Mouse (Mus musculus) cerebellum, postnatal 10 days (tissue): ENCODE results near the gene Jakmip3.

ENCODE experiments used
- DNase-seq, 2 experiments: peaks; one replicate each; pipeline ENCODE4 v3.0.0; 2021; ENCODE audit warnings: mixed read lengths in 2 of 2

Gene Jakmip3

DNA sequence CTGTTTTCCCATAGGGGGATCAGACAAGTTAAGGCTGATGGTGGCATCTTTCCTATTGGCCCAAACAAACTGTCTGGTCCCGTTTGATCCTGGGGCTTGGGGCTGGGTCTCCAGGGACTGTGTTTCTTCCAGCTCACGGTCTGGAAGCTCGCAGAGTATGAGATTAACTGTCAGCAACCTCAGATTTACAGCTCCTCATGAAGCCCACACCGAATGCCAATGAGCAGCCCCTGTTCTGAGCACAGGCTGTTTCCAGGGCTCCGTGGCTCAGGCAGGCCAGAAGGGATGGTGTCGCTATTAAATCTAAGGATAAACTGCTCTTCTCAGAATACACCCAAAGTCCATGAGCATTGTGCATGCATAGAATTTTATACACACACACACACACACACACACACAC lies 133.7 kb downstream of the Jakmip3 start:
- DNase-seq: peak; percentile 39 to 42

DNA sequence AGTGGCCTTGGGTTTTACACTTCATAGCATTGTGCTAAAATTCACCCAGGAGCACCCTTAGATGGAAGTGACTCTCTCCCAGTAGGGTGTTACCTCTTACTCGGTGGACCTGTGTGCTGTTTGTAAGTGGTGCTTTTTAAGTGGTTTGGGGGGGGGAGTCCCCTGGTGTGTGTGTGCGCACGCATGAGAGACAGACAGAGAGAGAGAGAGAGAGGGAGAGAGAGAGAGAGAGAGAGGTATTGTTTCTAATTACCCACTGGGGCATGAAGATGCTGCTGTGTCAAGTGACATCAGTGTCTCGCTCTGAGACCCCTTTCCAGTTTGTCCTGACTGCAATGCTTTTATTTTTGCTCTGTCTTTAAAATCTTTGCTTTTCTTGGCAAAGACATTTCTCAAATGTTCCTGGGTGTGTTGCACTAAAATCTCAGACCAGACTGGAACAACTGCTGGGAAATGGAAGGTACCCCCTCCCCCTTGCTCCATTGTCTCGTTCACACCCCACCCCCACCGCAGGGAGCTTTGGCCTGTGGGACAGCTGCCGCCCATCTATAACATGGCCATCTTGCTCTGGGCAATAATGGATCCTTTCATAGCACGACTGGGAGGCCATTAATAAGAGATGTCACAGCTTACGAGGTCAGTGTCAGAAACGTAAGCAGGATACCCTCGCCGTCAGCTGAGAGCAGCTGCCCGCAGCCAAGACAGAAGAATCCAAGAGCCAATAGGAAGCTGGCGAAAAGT lies 134.7 kb downstream of the Jakmip3 start:
- peak; percentile 28 to 54 for DNase-seq

DNA sequence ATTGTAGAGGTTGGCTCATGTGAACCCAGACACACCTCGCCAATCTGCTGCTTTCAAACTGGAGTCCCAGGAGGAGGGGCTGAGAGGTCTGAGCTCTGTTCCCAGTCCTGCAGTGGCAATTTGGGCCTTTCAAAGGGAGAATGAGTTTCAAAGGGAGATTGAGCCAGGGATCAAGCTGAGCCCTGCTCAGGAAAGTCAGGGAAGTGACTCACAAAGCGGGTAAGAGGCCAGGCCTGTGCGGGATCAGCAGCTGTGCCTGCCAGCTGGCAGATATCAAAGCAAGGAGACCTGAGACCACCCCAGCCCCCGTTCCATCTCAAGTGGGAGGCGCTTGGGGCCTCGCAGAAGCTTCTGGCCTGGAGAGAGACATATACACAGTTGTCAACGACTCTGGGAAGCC lies 136.8 kb downstream of the Jakmip3 start:
- DNase-seq: peak; percentile 66 to 74

DNA sequence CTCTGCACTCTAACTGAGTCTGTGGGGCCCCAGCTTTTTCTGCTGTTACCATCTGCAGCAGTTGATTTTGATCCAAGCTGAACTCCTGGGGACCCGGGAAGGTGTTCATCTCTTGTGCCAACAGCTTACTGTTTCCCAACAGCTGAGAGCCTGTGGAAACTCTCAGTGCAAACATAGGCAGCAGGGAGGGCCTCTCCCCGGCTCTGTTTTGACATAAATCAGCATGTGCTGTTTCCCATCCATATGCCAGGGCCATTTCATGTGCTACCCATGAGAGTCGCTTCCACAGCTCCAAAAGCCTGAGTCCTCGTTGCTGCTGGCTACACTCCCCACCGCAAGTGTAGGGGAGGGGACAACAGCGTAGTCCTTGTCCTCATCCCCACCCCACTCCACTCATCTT lies 137.7 kb downstream of the Jakmip3 start:
- peak; percentile 56 to 63 for DNase-seq

DNA sequence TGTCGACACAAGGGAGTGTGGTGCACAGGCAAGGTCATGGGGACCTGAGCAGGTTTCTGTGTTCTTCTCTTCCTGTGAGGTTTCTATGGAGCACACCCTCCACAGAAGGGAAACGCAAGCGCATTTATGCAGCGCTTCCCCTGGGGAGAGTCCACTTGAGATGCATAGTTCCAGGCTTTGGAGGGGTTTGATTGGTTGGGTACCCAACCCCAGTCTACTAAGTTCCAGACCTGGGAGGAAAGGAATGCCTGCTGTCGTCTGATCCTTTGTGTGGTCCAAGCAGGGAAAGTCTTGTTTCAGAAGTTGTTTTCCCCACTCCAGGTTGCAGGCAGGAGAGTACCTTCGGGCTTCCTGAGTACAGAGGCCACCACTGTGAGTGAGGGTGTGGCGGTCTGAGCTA lies 138.6 kb downstream of the Jakmip3 start:
- DNase-seq: no peak

DNA sequence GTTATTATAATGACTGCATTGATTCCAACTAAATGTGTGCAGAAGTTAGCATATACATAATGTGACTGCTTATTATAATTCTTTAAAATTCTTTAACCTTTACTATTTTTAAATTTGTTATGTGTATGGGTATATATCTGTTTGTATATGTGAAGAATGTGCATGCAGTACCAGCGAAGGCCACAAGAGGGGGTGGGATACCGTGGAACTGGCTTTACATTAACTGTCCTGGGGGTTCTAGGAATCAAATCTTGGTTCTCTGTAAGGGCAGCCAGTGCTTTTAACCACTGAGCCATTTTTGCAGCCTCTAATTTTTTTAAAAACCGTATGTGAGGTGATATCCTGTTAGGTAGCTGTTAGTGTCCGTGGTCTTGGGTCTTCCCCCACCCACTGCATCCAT lies 140.2 kb downstream of the Jakmip3 start:
- DNase-seq: peak; percentile 65 to 79

DNA sequence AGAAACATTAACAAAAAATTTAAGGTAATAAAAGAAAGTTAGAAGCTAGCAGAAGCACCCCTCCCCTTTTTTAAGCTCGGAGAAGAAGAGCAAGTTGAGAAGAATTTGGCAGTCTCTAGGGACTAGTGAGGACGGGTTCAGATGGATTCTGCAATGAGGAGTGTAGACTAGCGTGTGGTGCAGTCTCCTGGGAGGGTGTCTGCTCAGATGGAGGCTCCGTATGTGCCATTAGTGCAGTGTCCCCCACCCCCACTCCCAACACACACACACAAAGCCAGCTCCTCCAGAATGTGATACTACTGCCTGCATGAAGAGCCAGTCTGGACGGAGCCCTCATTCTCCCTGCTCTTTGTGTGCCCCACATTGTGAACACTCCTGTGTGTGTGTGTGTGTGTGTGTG lies 140.6 kb downstream of the Jakmip3 start:
- peak in 1 of 2 experiments; percentile 13 for DNase-seq

DNA sequence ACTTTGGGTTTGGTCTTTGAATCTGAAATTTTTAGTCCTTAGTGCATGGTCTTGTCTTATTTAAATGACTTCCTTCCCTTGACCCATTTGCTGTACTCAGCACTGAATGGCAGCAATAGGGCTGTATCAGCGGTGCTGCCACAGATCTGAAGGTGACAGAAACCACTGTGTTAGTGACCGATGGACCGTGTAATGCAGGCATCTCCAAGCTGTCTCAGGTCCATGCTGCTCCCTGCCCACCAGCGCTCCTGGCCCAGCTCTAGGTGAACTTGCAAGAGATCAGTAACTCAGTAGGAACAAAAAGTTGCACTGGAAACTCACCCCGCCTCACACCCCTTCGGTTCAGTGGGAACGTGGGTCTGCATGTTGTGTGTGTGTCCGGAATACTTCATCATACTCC lies 141.8 kb downstream of the Jakmip3 start:
- peak; percentile 58 for DNase-seq

DNA sequence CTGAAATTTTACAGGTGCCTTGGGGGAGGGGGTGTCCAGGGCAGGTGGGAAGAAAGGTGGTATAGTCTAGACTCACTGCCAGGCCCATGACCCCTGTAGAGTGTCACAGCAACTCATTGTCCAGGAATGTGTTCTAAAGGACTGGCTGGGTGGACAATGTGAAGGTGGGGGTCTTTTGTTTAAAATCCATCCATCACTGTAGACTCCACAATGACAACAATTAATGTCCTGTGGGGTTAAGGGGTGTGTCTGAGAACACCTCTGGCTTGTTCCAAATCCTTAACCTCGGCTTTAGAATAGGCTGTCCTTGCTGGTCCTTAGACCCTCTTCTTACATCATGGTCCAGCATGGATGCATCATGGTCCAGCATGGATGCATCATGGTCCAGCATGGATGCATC lies 143.8 kb downstream of the Jakmip3 start:
- peak in 1 of 2 experiments; percentile 20 for DNase-seq

DNA sequence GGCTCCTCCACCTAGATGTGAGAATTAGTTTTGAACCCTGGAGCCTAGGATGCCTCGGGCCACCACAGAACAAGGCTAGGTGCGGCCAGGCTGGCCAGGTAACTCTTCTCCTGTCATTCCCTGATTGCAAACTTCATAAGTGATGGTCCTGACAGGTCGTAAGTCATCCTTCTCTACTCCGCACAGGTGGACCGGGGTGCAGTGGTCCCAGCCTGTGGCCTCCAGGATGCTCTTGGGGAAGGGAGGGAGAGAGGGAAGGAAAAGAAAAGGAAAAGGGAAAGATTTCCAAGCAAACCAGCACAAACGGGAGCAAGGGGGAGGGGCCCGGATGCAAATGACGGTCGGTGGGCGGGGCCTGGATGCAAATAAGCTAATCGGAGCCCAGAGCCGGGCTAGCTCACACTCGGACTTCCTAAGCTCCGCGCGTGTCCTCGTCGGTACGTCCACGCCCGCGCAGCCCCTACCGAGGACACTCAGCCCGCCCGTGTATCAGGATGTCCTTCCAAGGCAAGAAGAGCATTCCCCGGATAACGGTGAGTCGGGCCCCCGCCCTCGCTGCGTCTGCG lies 145.2 kb downstream of the Jakmip3 start, which contains the start of gene Dpysl4:
Gene Dpysl4 (plus strand): TSS at position 373 of the 566 bp plus-strand sequence.
- DNase-seq: peak; percentile 97

DNA sequence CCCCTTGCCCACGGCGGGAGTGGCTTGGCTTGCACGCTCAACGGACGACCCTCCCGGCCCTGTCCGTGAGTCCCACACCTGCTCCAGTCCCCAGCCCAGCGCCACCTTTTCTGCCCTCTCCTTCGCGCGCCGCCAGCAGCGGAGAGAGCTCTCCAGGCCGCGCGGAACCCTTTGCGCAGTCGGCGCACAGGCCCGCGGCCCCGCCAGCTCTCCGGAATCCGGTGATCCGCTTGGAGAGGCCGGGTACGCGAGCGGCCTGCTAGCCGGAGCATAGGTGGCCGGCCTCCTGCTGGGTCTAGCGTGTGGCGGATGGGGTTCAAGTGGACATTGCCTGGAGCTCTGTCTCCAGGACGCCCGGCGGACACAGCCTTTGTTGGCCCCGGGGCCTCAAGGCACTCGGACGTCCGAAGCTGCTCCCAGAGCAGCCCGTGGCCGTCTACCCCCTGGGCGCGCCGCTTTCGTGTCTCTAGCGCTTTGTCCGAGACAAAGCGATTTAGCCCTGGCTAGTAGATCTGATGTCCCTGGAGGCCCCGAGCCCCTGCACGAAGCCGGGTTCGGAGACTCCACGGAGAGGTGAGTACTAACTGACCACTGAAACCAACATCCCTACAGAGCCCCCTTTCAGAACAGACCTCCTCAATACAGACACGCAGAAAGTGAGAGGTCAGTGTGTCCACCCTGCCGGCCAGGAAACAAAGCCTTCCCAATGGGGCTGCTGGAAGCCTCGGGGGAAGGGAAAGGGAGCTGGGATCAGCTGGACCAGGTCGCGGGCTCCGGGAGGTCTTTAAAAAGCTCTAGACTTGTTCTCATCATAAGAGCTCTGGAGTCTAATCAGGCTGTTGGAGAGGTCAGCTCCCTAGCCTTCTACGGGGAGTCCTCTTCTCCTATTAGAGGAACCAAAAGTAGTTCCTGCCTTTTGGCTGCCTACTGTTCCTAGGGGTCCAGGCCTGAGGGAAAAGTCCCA lies 145.9 kb downstream of the Jakmip3 start:
- DNase-seq: no peak

DNA sequence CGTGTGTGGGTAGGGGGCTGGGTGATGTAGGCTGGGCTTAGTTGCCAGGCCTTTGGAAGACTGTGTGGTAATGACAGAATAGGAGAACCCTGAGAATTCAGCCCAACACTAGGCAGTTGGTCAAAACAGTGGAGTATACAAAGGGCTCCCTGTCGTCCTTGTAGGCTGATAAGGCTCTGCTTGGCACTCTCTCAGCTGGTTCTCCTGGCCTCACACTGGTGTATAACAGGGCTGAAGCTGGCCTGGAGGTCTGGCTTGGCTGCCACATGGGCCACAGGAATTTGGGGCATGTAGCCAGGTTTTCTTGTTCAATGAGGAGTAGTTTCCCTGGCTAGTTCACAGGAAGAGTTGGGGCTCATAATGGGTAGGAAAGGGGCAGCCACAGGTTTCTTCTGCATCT lies 147.3 kb downstream of the Jakmip3 start:
- peak; percentile 73 for DNase-seq

DNA sequence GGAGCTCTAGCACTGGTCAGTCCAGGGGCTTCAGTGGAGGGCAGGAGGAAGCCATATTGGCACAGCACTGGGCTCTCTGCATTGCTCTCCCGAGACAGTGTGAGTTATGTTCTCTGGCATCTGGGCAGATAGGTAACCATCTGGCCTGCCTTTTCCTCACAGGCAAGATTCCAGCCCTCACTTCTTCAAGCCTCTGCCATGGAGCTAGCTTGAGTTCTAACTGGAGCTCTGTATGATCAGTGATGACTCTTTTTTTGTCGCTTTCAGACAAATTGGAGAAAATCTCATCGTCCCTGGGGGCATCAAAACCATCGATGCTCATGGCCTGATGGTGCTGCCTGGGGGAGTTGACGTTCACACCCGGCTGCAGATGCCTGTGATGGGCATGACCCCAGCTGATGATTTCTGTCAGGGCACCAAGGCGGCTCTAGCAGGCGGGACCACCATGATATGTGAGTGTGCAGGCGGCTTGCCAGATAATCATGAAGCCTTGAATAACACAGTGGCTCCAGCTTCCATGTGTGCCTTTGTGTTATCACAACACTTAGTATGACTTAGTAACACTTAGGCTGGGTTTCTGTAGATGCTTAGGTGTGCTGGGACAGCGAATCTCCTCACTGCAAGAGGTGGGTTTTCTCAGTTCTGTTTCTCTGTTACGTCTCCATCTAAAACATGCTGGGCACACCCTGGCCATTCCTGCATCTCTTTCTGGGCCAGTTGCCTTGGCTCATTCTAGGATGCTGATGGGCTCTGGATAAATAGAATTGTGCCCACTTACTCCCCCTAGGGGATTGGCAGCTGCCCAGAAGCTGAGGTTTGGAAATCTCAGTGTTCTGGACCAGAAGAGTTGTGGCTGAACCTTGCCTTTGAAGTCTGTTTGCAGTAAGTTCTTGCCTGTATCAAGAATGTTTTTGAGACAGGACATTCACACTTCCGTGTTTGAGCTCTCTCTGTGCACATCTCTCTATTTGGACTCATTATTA lies 149.7 kb downstream of the Jakmip3 start:
- peak; percentile 78 for DNase-seq

DNA sequence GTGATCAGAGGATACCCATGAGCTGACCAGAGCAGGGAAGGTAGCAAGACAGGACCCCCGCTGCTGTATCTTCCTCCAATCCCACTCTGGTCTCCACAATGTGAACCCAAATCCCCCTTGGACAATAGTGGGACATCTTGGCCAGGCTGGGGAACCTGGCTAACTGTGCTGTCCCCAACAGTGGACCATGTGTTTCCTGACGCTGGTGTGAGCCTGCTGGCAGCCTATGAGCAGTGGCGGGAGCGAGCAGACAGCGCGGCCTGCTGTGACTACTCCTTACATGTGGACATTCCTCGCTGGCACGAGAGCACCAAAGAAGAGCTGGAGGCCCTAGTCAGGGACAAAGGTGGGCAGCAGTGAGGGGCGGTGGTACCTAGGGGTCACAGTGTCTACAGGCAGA lies 151.2 kb downstream of the Jakmip3 start:
- DNase-seq: peak; percentile 40 to 50

DNA sequence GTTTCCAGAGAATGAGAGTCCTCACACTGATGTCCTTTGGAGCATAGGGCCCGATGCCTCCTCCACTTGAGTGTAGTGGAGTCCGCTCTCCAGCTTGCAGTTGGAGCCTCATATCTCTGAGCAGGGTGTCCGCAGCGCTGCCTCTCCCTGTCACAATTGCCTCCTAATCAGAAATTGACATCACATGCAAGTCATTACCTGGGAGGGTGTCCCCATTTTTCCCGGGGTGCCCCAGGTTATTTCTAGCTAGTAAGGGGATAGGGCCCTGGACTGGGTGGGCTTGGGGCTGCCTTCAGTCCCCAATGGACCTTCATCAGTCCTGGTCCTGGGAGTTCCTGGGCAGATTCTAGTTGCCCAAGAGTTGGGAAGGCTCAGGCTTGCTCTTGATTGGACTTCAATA lies 152.1 kb downstream of the Jakmip3 start:
- DNase-seq: no peak

DNA sequence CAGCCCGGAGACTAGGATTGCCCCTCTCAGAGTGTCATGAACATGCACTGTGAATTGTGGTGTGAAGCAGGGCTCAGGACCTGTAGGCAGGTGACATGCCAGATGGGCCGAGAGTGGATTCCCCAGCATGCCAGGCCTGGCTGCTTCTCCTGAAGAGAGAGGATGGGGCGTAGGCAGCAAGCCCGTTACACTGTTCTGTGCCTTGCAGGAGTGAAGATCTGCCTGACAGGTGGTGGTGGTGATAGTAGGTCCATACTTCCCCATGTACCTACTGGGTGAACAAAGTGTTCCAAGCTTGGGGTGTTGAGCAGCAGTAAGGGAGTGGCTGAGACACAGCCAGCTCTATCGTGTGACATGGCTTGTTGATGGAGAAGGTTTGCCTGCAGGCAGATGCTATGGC lies 152.6 kb downstream of the Jakmip3 start:
- DNase-seq: peak; percentile 76 to 81

DNA sequence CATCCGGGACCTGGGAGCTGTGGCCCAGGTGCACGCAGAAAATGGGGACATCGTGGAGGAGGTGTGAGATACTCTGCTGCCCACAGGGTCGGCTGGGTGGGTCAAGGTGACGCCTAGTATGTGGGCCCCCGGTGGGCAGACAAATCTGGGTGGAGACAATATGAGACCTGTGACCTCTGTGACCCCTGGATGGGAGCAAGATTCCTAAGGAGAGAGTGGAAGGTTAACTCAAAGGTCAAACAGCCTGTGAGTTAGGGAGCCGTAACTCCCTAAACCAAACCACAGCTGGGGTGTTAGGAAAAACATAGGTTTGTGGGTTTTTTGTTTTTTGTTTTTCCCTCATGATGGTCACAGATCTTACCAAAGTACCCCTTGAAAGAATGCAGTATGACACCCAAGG lies 153.3 kb downstream of the Jakmip3 start:
- DNase-seq: peak in 1 of 2 experiments; percentile 37

DNA sequence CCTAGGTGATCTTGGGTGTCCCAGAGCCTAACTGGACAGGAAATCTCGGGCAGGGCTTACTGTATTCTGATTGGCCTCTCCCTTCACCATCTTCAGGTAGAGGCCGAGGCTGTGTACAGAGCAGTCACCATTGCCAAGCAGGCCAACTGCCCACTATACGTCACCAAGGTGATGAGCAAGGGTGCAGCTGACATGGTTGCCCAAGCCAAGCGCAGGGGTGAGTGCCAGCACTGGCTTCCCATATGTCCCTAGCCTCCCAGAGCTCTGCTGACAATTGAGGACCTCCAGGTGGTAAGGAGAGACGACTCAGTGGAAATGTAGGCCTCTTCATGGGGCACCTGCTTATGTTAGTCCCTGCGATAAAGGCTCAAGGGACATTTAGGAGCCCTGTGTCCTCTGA lies 154.2 kb downstream of the Jakmip3 start:
- DNase-seq: peak; percentile 90 to 94

DNA sequence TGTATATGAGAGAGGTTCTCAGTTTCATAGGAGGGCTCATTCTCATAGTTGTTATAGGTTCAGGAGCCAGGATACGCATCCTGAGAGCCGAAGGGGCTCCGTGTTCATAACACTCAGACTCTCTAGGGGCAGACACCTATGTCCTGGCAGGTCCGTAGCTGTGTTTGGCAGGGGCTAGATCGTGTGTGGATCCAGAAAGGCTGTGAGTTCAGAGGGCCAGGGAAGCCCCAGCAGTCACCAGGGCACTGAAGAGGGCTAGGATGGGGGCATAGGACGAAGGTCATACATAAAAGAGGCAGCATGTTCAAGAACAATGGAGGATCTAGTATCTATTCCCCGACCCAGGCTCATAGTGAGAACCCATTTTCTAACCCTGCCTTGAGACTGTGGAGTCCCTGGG lies 154.8 kb downstream of the Jakmip3 start:
- DNase-seq: peak in 1 of 2 experiments; percentile 37

DNA sequence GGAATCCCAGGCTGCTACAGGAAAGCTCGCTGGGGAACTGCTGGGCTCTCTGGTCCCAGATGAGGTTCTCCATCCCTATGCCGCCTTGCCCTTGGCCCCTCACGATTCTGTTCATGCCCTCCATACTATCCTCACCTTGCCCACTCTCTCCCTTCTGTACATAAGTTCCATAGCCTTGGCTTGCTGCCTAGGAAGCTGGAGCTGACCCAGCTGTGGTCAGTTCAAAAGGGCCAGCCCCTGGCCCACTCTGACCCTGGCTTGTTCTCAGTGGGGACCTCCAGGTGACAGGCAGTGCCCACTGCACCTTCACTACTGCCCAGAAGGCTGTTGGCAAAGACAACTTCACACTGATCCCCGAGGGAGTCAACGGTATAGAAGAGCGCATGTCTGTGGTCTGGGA lies 155.9 kb downstream of the Jakmip3 start:
- peak; percentile 33 to 46 for DNase-seq

DNA sequence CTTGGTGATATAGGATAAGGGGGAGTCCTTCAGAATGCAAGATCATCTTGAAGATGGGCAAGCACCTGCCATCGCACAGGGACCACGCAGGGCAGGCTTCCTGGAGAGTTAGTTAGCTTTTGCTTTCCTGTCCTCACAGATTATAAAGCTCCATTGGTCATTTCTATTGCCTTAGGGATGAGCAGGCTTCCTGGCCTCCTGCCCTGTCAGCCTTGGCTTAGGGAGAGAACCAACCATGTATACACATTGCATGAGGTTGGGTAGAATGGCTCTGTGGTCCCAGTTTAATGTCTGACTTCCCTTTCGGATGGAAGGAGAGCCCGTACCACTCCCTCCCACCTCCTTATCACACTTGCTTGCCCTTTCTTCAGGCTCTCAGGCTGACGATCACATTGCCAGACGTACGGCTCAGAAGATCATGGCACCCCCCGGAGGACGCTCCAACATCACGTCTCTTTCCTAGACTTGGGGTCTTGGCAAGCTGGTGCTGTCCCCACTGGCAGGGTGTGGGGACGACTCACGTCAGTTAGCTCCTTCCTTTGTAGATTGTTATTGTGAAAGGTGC lies 160.1 kb downstream of the Jakmip3 start:
- DNase-seq: peak; percentile 68
